Mouse (Mus musculus) limb, embryonic 12.5 days (tissue): ENCODE data around the gene Iqsec3. TPM values are rescaled to one million over a fixed set of nuclear protein-coding genes. Genes with fewer than 3 reads are reported as not detected.

Source experiments
- ATAC-seq: fragments of 200-750 bp; cut with Nextera tagmentation; 2 replicates; pipeline ENCODE4 v1.8.0; 2017; ENCODE audit warnings: low read depth, moderate TSS enrichment; ENCODE audit not compliant: insufficient number of reproducible peaks, insufficient read depth, low FRiP score, low TSS enrichment
- H3K27ac ChIP-seq: fragments of 300-500 bp; sonication (generic); 2 replicates; pipeline ENCODE4 v1.5.1; 2016; ENCODE audit warnings: mild to moderate bottlenecking, moderate library complexity
- H3K27me3 ChIP-seq: fragments of 300-500 bp; sonication (generic); 2 replicates; pipeline ENCODE4 v1.6.1; 2016; ENCODE audit warnings: mild to moderate bottlenecking, moderate library complexity
- H3K36me3 ChIP-seq: fragments of 300-500 bp; sonication (generic); 2 replicates; pipeline ENCODE4 v1.6.1; 2016; ENCODE audit warnings: mild to moderate bottlenecking, moderate library complexity
- H3K4me1 ChIP-seq: fragments of 300-500 bp; sonication (generic); replicated peaks from 2 replicates; pipeline ENCODE4 v1.6.1; 2016
- H3K4me2 ChIP-seq: fragments of 300-500 bp; sonication (generic); 2 replicates; pipeline ENCODE4 v1.6.1; 2016; ENCODE audit warnings: mild to moderate bottlenecking, moderate library complexity
- H3K4me3 ChIP-seq: fragments of 300-500 bp; sonication (generic); replicated peaks from 2 replicates; pipeline ENCODE4 v1.5.1; 2016; ENCODE audit warnings: mild to moderate bottlenecking
- H3K9ac ChIP-seq: fragments of 300-500 bp; sonication (generic); replicated peaks from 2 replicates; pipeline ENCODE4 v1.6.1; 2016; ENCODE audit warnings: mild to moderate bottlenecking, moderate library complexity
- H3K9me3 ChIP-seq: fragments of 300-500 bp; sonication (generic); 2 replicates; pipeline ENCODE4 v1.6.1; 2016; ENCODE audit warnings: mild to moderate bottlenecking, moderate library complexity
- WGBS: fragments of 180-500 bp; shearing (Covaris S2); methylation state at CpG from one replicate; pipeline ENCODE4 v1.1.7; 2016; 5-methylcytosine and 5-hydroxymethylcytosine counted together
- polyA plus RNA-seq: library from polyadenylated mRNA; unstranded; fragments of >200 nt; fragmentation: Nextera tagmentation; extraction: Ambion mirVana; gene quantifications from 2 replicates; pipeline ENCODE4 v1.2.1, GENCODE M21; 2016

Iqsec3 gene
- polyA plus RNA-seq, 1 experiment from 2014 or later = 0.14 TPM

DNA sequence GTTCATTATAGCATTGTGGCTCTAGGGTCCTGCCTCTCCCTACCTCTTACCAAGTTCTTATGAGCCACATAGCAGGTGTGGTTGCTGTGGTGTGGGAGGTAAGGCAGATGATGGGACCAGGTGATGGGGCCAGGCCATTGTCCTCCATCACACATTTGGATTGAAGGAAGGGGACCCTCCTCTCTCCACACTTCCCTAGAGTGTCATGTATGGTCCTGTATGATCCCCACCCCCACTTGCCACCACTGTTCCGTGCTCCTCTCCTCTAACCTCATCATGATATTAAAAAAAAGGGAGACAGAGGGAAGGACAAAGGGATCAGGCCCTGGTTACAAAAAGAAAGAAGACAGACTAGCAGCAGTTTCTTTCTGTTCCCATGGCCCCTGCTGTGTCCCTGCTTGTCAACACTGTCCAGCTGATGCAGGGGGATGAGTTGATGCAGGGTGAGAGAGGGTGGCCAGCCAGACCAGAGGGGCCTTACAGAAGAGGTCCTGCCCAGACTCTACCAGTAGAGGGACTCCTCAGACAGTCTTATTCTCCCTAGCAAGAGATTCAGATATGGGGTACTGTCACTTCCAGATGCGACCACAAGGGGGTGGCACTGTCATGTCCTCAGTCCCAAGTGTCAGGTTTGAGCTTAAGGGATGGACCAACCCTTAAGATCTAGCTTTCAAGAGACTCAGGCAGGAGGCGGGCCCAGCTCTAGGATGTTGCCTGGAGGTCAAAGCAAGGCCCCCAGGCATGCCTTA is 135.5 kb downstream of the Iqsec3 start:
- Histone ChIP-seq H3K4me3 (no peak overlapping the region), H3K9me3 (no peaks in the 10 kb centered on the region), H3K27ac (no peak overlapping the region), H3K9ac (no peak overlapping the region), H3K27me3 (peaks cover 6% of the 10 kb centered on the region), H3K36me3 (no peaks in the 10 kb centered on the region), H3K4me1 (peaks cover 2% of the 10 kb centered on the region; the same call in 1 of the 2 replicates), H3K4me2 (no peak overlapping the region)
- WGBS = 24% methylated on average over 3 of the region's 3 CpGs
- ATAC-seq = peak; percentile 49

DNA sequence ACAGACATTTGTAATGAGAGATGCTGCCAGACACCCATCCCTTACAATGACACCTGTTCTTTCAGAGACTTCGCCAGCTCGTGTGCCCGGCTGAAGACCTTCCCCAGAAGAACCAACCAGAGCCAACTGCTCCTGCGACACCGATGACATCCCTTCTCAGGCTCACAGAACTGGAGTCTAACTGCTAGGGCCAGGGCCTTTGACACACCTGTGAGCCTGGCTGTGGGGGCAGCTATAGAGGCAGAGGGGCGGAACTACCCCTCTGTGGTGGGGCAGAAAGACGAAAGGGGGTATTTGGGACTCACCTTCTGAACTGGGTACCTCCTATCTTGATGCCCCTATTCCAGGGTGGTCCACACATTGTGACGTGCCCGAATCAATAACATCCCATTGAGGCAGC is 136.2 kb downstream of the Iqsec3 start:
- Histone ChIP-seq H3K4me2 (no peak overlapping the region), H3K4me3 (no peak overlapping the region), H3K4me1 (no peaks in the 10 kb centered on the region), H3K27ac (no peak overlapping the region), H3K9me3 (no peaks in the 10 kb centered on the region), H3K9ac (no peak overlapping the region), H3K27me3 (no peaks in the 10 kb centered on the region; the same call in none of the 2 replicates), H3K36me3 (no peaks in the 10 kb centered on the region)
- ATAC-seq = no peak
- WGBS = 91% methylated on average over 9 of the region's 9 CpGs

DNA sequence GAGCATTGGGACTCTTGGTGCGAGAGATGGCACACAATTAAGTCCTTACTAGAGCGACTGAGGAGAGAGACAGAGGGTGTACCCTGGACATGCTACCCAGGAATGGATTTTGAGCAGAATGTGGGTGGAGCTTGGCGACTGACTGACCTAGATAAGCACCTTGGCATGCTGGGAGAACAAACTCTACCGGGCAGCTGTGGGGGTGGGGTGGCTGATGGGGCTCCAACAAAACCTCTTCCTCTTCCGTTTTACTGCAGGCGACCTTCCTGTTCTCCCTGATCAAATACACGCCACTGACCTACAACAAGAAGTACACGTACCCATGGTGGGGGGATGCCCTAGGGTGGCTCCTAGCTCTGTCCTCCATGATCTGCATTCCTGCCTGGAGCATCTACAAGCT is 136.9 kb downstream of the Iqsec3 start:
- Histone ChIP-seq H3K27ac (no peak overlapping the region), H3K4me3 (no peak overlapping the region), H3K36me3 (no peaks in the 10 kb centered on the region), H3K4me1 (no peaks in the 10 kb centered on the region), H3K4me2 (no peak overlapping the region), H3K27me3 (no peaks in the 10 kb centered on the region; the same call in none of the 2 replicates), H3K9ac (no peak overlapping the region), H3K9me3 (no peaks in the 10 kb centered on the region)
- ATAC-seq = no peak
- whole genome bisulfite sequencing = 68% methylated on average over 8 of the region's 8 CpGs

DNA sequence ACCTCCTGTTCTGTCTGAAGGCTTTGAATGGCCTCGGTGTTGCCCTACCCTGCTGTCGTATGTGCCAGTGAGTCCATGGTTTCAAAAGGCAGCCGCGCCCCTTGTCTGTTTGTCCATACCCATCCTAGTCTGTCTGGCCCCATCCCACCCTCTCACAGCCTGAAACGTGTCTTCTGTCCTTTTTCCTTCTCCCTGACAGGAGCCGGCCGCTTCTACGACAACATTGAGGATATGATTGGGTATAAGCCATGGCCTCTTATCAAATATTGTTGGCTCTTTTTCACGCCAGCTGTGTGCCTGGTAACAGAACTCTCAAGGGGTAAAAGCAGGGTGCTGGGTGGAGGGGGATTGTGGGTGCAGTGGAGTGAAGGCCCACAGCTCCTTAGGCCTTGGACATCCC is 137.6 kb downstream of the Iqsec3 start:
- Histone ChIP-seq H3K9ac (no peak overlapping the region), H3K9me3 (no peaks in the 10 kb centered on the region), H3K4me3 (no peak overlapping the region), H3K4me2 (no peak overlapping the region), H3K27me3 (no peaks in the 10 kb centered on the region; the same call in none of the 2 replicates), H3K36me3 (no peaks in the 10 kb centered on the region), H3K27ac (no peak overlapping the region), H3K4me1 (no peaks in the 10 kb centered on the region)
- ATAC-seq = no peak
- 85% methylated on average over 9 of the region's 9 CpGs for WGBS

DNA sequence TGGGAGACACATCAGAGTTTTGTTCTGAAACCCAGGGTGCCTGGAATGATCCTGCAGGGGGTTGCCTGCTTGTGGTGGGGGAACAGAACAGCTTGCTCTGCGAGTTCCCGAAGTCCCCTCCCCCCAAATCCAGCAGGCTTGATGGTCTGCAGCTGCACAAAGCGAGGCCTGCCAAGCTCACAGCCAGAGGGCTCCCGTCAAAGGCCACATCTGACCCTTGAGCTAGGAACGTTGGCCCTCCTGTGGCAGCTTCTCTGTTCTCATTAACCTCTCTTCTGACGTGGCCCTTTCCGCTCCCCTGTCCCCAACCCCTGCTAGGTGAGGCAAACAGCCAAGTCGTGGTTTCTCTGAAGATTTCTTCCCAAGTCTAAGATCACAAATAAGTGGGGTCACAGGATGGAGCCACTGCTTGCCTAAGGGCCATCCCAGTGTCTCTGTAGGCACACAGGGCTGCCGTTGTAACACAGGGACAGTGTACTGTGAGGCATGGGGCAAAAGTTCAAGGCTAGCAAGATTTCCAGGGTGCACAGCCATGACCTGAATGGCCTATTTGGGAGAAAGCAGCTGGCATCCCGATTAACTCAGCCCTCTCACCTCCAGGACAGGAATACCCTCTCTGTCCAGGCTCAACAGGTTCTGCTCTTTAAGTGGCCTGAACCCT is 143.5 kb downstream of the Iqsec3 start:
- peak; percentile 40; the same call in 1 of the 2 replicates for ATAC-seq
- 11% methylated on average over 10 of the region's 10 CpGs for WGBS
- Histone ChIP-seq H3K4me2 (no peak overlapping the region), H3K4me3 (no peak overlapping the region), H3K9me3 (no peaks in the 10 kb centered on the region), H3K27ac (0 out of 2 replicates have a peak overlapping the region, but pooled peaks have one; percentile 29), H3K9ac (no peak overlapping the region; the same call in 1 of the 2 replicates), H3K27me3 (no peaks in the 10 kb centered on the region), H3K4me1 (peaks cover 11% of the 10 kb centered on the region), H3K36me3 (no peaks in the 10 kb centered on the region)

DNA sequence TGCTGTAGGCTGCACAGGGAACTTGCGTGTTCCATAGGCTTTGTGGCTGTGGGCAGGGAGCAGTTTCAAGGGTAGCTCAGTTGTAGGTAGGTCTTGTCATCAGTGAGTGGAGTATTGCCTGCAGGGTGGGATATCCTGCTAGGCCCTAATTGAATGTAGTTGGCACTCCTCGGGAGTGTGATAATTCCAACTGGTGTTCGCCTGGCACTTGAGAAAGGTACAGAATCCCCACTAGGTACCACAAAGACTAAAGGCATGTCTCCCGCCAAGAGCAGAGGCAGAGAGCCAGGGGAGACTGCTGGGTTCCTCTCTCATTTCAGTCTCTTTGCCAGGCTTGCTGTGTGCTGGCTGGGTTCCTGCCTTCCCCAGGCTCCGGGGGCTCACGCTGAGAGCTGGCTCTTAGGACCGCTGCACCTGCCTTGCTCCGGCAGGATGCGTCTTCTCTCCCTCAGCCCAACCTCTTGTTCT is 145.0 kb downstream of the Iqsec3 start:
- no peak overlapping the region for H3K4me3 ChIP-seq
- H3K4me1 ChIP-seq = peaks cover 11% of the 10 kb centered on the region
- WGBS = 65% methylated on average over 9 of the region's 9 CpGs
- no peaks in the 10 kb centered on the region for H3K27me3 ChIP-seq
- H3K4me2 ChIP-seq = no peak overlapping the region
- no peak overlapping the region for H3K27ac ChIP-seq
- no peaks in the 10 kb centered on the region for H3K36me3 ChIP-seq
- H3K9ac ChIP-seq = no peak overlapping the region
- H3K9me3 ChIP-seq = no peaks in the 10 kb centered on the region
- ATAC-seq = no peak

DNA sequence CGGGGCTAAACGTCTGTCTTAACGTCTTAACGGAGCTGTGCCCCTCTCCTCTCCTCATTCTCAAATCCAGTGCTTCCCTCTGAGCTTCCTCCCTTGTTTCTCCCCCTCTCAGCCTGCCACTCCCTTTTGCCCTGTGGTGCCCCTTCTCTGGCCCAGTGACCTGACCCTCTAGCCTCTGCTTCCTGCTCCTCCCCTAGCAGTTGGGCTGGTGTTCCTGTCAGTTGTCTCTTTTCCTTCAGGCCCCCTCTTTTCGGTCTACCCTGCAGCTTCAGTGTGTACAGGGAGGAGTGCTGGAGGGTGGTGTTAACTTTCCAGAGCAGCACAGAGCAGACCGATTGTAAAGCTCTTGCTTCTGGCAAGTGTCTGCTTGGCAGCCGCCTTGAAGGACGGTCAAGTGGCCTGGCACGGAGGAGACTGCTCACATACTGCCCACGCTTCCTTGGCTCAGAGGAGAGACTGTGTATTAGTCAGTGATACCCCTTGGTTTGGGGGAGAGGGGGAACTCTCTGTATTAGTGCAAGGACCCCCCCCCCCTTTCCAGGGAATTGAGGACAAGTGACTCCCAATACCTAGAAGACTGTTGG is 146.9 kb downstream of the Iqsec3 start:
- H3K9ac ChIP-seq = no peak overlapping the region
- ATAC-seq = no peak
- no peaks in the 10 kb centered on the region for H3K9me3 ChIP-seq
- H3K4me1 ChIP-seq = peaks cover 11% of the 10 kb centered on the region
- no peak overlapping the region for H3K4me2 ChIP-seq
- H3K27ac ChIP-seq = no peak overlapping the region
- 36% methylated on average over 10 of the region's 10 CpGs for WGBS
- no peak overlapping the region for H3K4me3 ChIP-seq
- no peaks in the 10 kb centered on the region for H3K36me3 ChIP-seq
- H3K27me3 ChIP-seq = no peaks in the 10 kb centered on the region

DNA sequence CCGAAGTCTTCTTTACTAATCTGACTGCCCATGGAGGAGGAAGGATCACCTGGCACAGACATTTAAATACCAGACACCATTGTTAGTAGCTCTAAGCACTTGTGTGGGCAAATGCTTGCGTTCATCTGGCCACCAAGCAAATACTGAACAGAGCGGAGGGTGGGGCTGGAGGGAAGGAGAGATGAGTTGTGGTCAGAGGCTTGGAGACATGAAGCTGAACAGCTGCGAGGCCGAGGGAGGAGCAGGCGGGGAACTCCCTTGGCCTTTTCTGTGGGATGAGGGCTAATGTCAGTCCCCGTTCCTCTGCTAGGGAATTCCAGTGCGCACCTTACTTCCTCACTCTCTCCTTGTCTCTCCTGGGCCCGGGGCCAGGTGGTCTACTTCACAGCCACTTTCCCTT is 147.7 kb downstream of the Iqsec3 start:
- no peaks in the 10 kb centered on the region for H3K9me3 ChIP-seq
- ATAC-seq = no peak
- H3K4me3 ChIP-seq = no peak overlapping the region
- H3K9ac ChIP-seq = no peak overlapping the region
- H3K27me3 ChIP-seq = no peaks in the 10 kb centered on the region
- H3K36me3 ChIP-seq = no peaks in the 10 kb centered on the region
- WGBS = 80% methylated on average over 9 of the region's 9 CpGs
- peaks cover 11% of the 10 kb centered on the region for H3K4me1 ChIP-seq
- H3K4me2 ChIP-seq = no peak overlapping the region
- no peak overlapping the region for H3K27ac ChIP-seq

DNA sequence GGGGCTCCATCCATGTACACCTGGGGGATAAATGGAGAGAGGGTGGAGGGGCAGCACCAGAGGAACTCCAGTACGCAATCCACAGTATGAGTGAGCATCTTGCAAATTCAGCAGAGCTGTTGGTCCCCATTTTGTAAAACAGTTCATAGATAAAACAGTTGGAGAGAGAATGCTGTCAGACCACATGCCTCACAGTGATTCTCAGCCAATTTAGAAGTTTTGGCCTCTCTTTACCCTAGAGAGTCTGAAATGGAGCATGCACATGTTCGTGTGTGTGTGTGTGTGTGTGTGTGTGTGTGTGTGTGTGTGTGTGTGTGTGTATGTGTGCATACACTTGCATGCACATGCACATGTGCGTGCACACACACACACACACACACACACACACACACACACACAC is 148.2 kb downstream of the Iqsec3 start:
- no peak overlapping the region for H3K4me3 ChIP-seq
- no peaks in the 10 kb centered on the region for H3K9me3 ChIP-seq
- 85% methylated on average over 2 of the region's 3 CpGs for WGBS
- no peaks in the 10 kb centered on the region for H3K27me3 ChIP-seq
- H3K4me1 ChIP-seq = peaks cover 11% of the 10 kb centered on the region
- ATAC-seq = no peak
- no peaks in the 10 kb centered on the region for H3K36me3 ChIP-seq
- H3K4me2 ChIP-seq = no peak overlapping the region
- no peak overlapping the region for H3K9ac ChIP-seq
- no peak overlapping the region for H3K27ac ChIP-seq
